Mouse (Mus musculus): ENCODE measurements around the gene Dpp9.

Dpp9 gene

DNA sequence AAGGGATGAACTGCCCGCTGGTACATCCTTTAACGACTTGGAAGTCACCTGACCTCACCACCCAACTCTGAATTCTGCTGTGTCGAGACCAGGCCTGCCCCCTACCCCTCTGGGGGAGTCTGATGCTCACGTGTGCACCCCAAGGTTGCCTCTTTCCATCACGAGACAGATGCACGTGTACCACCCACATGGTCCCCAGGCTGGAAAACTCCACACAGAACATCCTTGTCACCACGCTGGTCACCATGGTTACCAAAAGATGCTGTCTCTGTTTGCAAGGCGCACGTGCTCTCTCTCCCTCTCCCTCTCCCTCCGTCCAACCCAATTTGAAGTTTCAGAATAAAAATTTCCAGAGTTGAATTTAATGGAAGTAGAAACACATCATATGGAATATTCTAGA is 11.2 kb upstream of the Dpp9 start:
- DNase-seq (ENCODE audit: low spot score in 2 of 2) = no peak

- DNase-seq (ENCODE audit: low spot score in 2 of 2) = no peak
Observed at GRCm38 (mm10) chr17:56226566-56226965, 7.9 kb upstream of the Dpp9 start.

DNA sequence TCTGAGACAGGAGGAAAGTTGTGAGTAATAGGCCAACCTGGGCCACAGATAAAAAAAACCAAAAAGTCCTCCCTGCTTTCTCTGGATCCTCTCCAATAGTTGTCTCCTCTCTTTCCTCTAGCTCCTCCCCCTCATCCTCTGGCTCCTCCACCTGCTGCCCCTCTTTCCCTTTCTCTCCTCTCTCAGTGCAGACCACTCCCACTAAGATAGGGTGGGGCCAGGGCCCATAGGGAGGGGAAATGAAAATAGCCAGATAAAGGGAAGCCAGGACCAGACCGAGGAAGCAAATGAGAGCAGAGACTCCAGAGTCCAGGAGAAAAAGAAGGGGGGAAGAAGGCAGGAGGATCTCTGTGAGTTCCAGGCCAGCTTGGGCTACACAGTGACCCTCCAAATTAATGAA is 6.2 kb upstream of the Dpp9 start:
- no peak for DNase-seq (ENCODE audit: low spot score in 2 of 2)

GRCm38 (mm10) chr17:56219805-56220204 is 1.1 kb upstream of the Dpp9 start:
- DNase-seq (ENCODE audit: low spot score in 2 of 2) = peak; percentile 90 to 91

GRCm38 (mm10) chr17:56219251-56219650 is 546 bp upstream of the Dpp9 start:
- DNase-seq (ENCODE audit: low spot score in 2 of 2) = no peak

DNA sequence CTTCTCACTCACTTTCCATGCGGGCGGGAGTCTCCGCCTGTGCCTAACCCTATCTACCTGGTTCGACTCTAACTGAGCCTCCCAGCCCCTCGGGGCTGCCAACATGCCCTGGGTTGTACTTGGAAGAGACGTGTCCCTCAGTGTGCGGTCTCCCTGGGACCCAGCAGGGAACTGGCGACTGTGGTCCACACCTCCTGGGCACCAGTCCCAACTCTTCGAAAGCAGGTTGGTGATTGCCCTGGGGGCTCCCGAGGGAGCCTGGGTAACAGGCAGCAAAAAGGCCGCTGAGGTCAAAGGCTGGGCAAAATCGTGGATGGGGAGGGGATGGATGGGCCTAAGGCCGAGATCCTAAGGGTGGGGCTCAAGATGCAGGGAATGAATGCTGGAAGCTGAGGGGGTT is 1.0 kb downstream of the Dpp9 start:
- DNase-seq (ENCODE audit: low spot score in 2 of 2) = no peak

- no peak for DNase-seq (ENCODE audit: low spot score in 2 of 2)
Observed at GRCm38 (mm10) chr17:56214229-56214628, 4.5 kb downstream of the Dpp9 start.

- no peak for DNase-seq (ENCODE audit: low spot score in 2 of 2)
Observed at GRCm38 (mm10) chr17:56212676-56213075, 6.0 kb downstream of the Dpp9 start.

GRCm38 (mm10) chr17:56211090-56211489 is 7.6 kb downstream of the Dpp9 start:
- peak; percentile 51 to 78 for DNase-seq (ENCODE audit: low spot score in 2 of 2)

GRCm38 (mm10) chr17:56208821-56209220 is 9.9 kb downstream of the Dpp9 start:
- DNase-seq (ENCODE audit: low spot score in 2 of 2) = no peak

GRCm38 (mm10) chr17:56207963-56208530 is 10.7 kb downstream of the Dpp9 start:
- no peak for DNase-seq (ENCODE audit: low spot score in 2 of 2)

GRCm38 (mm10) chr17:56206986-56207674 is 11.6 kb downstream of the Dpp9 start:
- DNase-seq (ENCODE audit: low spot score in 2 of 2) = no peak

DNA sequence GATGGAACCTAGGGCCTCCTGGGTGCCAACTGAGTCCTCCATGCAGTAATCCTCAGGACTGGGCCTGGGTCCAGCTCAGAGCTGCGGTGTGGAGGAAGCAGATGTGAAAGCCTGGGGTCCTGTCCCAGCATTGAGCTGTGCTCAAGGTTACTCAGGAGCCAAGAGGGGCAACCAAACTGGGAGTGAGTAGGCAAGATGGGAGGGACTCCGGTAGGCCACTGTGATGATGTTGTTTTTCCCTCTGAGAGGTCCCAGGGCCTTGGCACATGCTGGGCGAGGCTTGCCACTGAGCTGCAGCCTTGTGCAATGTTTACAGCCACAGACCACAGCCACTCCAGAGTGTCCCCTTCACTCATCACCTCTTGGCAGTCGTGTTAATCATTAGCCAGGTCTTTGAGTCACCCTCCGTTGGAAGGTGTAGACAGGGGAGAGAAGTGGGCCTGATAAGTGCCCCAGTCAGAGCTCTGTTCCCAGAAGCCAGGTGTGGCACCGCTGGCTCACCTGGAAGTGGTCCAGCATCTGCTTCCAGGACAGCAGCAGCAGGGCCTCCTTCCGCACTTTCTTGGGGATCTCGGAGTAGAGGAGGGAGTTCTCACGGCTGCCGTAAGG is 12.3 kb downstream of the Dpp9 start:
- DNase-seq (ENCODE audit: low spot score in 2 of 2) = no peak

DNA sequence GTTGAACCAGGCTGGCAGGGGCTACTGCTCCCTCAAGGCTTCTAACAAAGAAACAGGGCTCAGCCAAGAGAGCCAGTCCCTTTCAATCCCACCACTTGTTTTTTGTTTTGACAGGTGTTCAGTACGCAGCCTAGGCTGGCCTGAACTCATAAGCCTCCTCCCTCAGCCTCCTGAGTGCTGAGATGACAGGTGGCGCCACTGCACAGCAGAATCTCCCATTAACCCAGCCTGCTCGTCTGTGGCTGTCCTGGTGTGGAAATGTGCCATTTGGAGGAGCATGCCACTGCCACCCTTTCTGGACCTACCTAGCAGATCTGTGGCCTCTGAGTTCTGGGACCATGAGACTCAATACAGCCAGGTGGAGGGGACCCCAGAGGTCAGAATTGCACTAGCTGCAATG is 15.0 kb downstream of the Dpp9 start:
- DNase-seq (ENCODE audit: low spot score in 2 of 2) = no peak

DNA sequence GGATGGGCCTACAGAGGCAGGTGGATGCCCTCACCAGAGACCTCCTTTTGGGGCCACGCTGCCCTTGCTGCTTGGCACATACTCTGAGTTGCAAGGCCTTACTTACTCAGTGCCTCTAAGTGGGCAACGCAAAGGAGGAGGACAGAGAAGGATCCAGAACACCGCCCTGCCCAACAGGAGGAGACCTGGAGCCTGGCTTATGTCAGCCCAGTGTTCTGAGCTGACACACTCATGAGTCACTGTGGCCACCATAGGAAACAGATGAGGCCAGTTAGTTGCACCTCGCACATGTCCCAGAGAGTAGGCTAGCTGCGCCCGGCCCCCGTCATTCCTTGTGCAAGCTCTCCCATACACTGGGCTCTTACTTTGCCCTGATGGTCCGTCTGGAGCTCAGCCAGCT is 16.2 kb downstream of the Dpp9 start:
- no peak for DNase-seq (ENCODE audit: low spot score in 2 of 2)

GRCm38 (mm10) chr17:56201642-56202041 is 17.1 kb downstream of the Dpp9 start:
- no peak for DNase-seq (ENCODE audit: low spot score in 2 of 2)

- no peak for DNase-seq (ENCODE audit: low spot score in 2 of 2)
Observed at GRCm38 (mm10) chr17:56200586-56200985, 18.1 kb downstream of the Dpp9 start.

DNA sequence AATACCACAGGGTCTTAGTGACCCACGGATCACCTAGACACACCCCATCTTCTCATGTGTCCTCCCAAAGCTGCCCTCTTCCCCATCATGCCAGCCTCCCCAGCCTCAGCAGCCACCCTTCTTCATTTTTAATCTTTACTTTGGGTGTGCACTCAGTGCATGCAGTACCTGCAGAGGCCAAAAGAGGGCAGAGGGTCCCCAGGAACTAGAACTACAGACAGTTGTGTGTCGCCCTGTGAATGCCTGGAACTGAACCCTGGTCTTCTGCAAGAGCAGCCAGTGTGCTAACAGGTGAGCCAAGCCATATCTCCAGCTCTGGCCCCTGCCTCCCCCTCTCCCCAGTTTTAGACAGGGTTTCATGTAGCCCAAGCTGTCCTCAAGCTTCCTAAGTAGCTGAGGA is 21.8 kb downstream of the Dpp9 start:
- no peak for DNase-seq (ENCODE audit: low spot score in 2 of 2)

- DNase-seq (ENCODE audit: low spot score in 2 of 2) = no peak
Observed at GRCm38 (mm10) chr17:56194765-56195164, 23.9 kb downstream of the Dpp9 start.

- no peak for DNase-seq (ENCODE audit: low spot score in 2 of 2)
Observed at GRCm38 (mm10) chr17:56194357-56194756, 24.3 kb downstream of the Dpp9 start.

DNA sequence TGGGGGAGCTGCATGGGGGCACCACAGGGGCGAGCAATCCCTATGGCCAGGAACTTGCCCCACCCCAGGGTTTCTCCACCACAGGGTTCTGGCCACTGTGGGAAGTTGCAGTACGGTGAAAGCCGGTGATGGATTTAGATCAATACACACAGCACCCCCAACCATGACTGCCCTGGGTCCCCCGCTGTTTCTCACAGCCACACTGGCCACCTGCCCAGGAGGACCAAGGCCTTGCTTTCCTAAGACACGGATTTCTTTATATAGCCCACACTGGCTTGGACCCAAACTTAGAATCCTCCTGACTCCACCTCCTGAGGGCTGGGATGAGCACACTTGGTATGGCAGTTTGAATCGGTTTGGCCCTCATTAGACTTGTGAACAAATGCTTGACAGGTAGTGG is 27.4 kb downstream of the Dpp9 start:
- DNase-seq (ENCODE audit: low spot score in 2 of 2) = no peak

DNA sequence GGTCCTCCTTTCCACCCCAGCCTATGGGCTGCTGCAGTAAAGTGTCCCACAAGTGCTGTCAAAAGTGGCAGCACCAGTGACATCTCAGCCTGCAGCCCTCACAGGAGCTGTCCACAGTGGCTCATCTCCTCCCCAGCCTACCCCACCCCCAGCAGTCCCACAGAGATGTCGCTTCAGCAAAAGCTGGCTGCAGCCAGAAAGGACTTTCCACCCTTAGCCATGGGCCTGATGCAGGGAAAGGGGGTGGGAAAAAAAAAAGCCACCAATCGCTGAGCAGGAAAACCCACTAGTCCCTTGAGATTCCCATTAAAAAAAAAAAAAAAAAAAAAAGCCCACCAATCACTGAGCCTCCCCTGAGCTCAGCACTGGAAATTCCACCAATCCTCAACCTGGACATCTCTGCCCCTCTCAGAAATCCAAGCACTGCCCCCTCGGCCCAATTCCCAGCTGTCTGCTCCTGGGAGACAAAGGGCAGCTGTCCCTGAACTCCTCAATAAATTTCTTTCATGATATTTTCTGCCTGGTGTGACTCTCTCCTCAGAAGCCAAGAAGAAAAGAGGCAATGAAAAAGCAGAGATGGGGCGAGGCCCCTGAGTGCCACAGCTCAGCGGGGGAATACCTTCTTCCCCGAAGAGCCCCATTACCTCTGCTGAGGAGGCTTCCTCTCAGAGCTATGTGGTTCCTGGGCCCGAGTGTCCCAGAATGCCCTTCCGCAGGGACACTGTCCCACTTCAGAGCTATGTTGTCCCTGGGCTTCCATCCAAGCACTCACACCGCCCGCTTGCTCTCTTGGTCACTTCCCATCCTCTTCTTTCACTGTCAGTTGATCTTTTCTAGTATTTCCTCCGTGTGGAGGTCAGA is 33.2 kb downstream of the Dpp9 start:
- peak; percentile 82 to 83 for DNase-seq (ENCODE audit: low spot score in 2 of 2)
